Mouse (Mus musculus) liver, adult 2 months (tissue): ENCODE measurements around the gene Ptprd.

Experiments
- CTCF ChIP-seq: fragments of 200-500 bp; IDR thresholded peaks from 2 replicates; pipeline ENCODE4 v1.5.1; 2011; ENCODE audit warnings: low read depth, low read length, control low read depth
- POLR2A ChIP-seq: fragments of 200-500 bp; IDR thresholded peaks from 2 replicates; pipeline ENCODE4 v1.6.1; 2011; ENCODE audit warnings: low read length, control low read depth; ENCODE audit not compliant: insufficient read depth; ENCODE audit errors: extremely low read depth

- TF ChIP-seq CTCF (no peak), POLR2A (no peak)
Observed at GRCm38 (mm10) chr4:76369101-76369500, 1842.7 kb downstream of the Ptprd start.
